Mouse (Mus musculus): ENCODE measurements around the gene Coa5. TPM values are rescaled to one million over a fixed set of nuclear protein-coding genes. Genes with fewer than 3 reads are reported as not detected.
A peak's percentile ranks its signal among the peaks of the same experiment; 100 is the strongest.

Gene Coa5
- total RNA-seq, 2 experiments from 2014 or later: 106 to 107 TPM

DNA sequence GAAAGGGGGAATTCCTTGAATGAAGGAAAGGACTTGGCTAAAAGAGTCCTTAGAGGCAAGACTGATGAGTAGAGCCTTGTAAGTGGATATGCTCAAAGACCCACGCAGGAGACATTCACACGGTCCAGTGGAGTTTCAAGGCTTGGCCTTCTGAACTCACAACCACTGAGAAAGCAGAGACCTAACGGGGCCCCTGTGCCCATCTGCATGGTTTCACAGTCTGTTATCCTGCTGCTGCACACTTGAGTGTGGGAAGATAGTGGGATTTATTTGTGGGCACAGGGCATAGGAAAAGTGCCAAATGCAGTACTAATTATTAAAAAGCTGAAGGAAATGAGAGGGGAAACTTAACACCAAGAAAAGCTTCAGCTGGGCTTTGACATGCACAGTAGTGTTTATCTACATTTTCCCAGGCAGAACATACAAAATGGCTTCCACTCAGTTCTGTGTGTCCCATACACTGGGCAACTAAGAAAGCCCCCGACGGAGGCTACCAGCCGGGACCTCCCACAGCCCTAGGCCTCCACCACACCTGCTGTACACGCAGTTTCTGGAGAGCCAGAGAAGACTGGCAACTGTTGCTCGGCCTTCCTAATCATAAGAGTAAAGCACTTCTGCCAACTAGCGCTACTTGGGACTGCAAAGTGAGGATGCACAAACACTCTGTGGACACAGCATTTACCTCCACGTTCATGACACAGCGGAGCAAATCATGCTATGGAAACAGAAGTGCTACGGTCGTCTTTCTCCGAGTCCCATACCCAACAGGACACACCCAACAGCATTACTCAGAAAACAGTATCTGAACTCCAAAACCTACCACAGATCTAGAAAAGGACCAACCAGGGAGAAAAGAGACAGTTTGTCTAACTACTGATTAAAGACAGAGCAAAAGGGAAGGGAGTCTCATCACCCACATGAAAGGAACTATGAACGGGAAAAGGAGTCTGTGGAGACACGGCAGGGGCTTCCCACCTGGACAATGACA is 13.2 kb upstream of the Coa5 start:
- DNase-seq: no peak
- intact Hi-C loops (cut with DNase I; ENCODE audit: low total_unique reads): loop anchor here (10.0 kb wide), 1 partner anchor 192 kb away; no protein-coding TSS in a partner anchor

DNA sequence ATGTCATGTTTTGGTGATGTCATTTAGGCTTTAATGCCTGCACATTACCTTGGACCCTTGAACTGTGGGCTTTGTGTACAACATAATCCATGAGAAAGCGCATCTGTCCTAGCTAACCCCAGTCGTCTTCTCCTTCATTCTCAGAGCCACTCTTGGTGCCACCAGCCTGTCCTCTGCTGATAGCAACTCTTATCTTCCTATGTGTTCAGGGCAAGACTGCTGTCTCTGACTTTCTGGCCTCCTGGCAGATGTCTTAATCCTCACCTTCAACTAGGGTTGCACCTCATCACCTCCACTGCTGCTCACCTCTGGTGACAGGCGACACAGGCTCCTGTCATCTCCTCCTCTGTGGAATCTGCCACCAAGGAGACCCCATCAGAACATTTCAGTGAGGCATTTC is 6.5 kb upstream of the Coa5 start:
- DNase-seq: no peak
- intact Hi-C loops (cut with DNase I; ENCODE audit: low total_unique reads): no loop called here

DNA sequence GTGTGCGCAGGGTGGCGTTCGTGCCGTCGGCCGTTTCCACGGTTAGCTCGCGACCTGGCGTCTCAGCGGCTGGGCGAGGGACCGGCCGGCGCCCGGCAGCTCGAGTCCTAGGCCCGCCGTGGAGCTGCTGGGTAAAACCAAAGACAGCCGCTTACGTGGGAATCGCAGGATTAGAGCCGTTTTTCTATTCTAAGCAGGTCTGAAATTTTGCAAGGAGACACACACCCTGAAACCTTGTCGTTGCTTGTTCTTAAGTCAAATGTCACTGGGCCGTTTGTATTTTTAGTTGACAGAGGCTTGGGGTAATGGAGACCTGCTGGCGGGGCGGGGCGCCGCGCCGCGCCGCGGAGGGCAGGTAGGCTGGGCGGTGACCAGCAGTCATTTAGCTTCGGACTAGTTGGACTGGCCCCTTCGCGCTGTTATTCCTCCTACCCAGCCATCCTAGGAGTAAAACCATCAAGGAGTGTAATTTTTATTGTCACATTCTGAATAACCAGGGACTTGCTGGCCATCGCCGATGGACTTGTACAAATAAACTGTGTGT is 466 bp upstream of the Coa5 start:
- intact Hi-C loops (cut with DNase I; ENCODE audit: low total_unique reads): no loop called here
- no peak for DNase-seq

DNA sequence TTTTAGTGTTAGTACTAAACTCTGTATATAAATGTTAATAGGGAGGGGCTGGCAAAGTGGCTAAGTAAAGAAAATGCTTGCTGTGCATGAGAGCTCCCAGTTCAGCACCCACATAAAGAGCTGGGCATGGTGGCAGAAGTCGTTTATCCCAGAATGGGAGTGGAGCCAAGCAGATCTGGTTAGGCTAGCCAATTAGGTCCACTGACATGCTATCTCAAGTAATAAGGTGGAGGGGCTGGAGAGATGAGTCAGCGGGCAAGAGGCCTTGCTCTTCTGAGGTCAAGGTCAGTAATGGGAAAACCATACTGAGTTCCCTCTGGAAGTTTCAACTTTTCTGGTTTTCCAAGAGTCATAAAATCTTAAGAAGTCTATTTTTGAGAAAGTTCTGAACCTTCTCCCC is 992 bp downstream of the Coa5 start:
- intact Hi-C loops (cut with DNase I; ENCODE audit: low total_unique reads): no loop called here
- DNase-seq: no peak

DNA sequence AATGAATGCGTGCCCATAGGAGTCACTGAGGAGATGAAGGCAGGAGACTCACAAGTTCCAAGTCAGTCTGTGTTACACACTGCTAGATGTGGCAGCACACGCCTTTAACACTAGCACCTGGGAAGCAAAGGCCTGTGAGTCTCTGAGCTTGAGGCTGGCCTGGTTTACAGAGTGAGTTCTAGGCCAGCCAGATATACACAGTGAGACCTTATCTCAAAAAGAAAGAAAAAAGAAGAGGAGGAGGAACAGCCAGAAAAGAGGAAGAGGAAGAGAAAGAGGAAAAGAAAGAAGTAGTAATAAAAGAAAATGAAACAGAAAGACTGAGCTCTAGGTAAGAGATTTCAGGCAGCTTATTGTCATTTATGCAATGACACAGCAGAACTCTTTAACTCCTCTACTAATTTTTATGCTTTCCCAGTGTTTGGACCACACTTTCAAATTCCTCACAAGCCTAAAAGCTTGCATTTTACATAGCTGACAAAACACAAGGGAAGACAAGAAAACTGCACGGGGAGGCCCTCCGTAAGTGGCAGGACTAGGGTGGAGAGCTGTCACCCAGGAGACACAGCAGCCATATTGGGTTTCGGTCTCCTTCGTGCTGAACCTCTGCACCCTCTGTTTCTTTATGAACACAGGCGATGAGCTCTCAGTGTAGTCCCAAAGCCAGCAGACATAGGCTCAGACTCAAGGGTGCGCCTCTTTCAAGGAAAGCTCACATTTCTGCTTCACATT is 2.6 kb downstream of the Coa5 start:
- no peak for DNase-seq
- intact Hi-C loops (cut with DNase I; ENCODE audit: low total_unique reads): no loop called here

DNA sequence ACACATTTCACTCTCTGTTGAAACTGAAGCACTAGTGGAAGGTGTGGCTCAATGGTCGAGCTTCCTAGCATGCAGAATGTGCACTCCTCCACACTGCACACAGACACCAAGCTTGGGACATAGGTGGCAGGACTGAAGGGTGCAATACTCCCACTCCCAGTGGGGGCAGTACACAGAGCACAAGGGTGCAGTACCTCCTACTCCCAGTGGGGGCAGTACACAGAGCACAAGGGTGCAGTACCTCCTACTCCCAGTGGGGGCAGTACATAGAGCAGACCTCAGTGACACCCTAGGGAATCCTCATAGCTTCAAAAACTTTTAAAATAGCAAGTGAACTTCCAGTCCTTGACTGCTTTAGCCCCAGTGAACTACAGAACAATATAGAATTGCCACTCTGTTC is 10.5 kb downstream of the Coa5 start:
- peak; percentile 65 for DNase-seq
- intact Hi-C loops (cut with DNase I; ENCODE audit: low total_unique reads): no loop called here

GRCm38 (mm10) chr1:37415394-37415793 is 14.5 kb downstream of the Coa5 start:
- intact Hi-C loops (cut with DNase I; ENCODE audit: low total_unique reads): no loop called here
- no peak for DNase-seq

- DNase-seq: no peak
- intact Hi-C loops (cut with DNase I; ENCODE audit: low total_unique reads): no loop called here
Measured at GRCm38 (mm10) chr1:37409647-37410046, 20.3 kb downstream of the Coa5 start.

- intact Hi-C loops (cut with DNase I; ENCODE audit: low total_unique reads): no loop called here
- DNase-seq: no peak
Measured at GRCm38 (mm10) chr1:37408678-37409077, 21.2 kb downstream of the Coa5 start.

DNA sequence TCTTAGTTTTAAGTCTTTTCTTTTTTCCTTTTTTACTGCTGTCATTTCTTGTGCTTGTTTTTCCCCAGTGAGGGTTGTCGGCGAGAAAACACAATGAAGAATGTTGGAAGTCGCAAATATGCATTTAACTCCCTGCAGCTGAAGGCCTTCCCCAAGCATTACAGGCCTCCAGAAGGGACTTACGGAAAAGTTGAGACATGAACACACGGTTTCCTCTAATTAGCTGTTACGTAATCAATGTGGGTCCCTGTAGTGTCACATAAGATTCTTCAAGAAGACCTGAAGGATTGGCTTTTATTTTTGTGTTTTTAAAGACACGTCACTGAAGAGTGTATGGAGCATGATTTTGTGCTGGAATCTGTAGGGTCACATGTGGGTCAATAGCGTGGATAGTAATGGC is 21.8 kb downstream of the Coa5 start:
- no peak for DNase-seq
- intact Hi-C loops (cut with DNase I; ENCODE audit: low total_unique reads): no loop called here

DNA sequence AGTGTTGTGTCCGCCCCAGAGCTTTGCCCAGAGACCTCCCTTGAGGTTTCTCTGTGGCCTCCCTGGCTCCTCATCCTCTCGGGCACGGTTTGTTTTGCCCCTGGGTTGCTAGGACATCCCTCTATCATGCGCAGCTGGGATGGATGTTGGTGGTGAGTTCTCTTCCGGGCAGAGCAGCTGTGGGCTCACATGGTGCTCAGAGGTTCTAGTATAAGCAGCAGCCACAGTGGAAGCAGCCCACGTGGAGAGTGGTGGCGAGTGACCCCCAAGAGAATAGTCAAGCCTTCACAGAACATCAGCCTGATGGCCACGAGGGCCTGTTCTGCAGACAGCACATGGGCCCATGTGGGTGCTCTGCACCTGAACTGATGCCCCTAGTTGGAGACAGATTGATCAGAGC is 22.7 kb downstream of the Coa5 start:
- intact Hi-C loops (cut with DNase I; ENCODE audit: low total_unique reads): no loop called here

DNA sequence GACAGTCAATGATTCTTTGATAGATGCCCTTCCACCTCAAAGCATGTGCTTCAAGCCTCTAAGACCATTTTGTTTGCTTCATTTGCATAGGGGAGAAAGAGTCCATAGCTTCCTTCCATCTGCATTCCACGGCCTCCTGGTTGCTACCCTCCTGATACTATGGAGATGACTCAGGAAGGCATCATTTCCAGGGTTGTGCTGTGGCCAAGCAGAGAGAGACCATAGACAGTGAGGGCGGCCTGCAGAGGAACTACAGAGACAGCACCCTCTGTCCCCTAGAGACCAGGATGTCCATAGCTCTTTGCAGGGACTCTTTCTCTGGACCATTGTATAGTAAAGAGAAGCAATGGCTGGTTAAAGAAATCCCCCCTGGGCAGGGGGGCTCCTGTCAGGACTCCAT is 24.8 kb downstream of the Coa5 start:
- intact Hi-C loops (cut with DNase I; ENCODE audit: low total_unique reads): no loop called here
- no peak for DNase-seq

More for the DNA sequence above, 22.7 kb downstream of the Coa5 start:
- no peak for DNase-seq

DNA sequence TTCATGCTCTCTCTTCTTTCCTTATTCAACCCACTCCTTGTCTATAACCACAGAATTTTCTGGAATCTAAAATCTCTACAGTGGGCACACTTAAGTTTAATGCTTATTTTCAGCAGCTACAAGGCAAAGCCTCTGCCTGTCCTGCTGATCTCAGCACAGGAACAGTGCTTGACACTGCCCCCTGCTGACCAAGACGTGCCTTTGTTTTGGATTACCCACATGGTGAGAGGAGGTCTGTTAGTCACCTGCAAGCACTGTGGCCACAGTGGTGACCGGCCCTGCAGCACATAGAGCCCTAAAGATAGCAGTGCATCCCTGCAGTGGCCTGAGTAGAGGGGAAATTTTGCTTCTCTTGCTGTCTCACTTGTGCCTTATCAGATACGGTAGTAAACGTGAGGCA is 28.2 kb downstream of the Coa5 start:
- intact Hi-C loops (cut with DNase I; ENCODE audit: low total_unique reads): loop anchor here (5.0 kb wide), 1 partner anchor 129 kb away; no protein-coding TSS in a partner anchor
- peak; percentile 63 for DNase-seq

DNA sequence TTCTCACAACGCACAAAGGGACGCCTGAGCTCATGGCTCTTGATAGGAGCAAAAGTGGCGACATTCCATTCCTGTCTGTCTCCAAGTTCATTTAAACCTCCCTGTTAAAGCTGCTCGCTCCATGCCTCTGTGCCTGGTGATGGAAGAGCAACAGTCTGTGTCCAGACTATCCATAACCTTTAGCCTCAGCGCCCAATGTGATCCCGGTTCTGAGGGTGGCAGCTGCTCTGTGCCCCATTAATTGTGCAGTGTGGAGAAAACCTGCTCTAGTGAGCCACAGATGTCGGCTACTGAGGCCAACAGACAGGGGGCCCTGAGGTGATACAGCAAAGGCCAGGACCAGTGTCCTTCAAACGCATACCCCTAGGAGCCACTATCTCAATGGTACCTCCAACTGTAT is 30.2 kb downstream of the Coa5 start:
- no peak for DNase-seq
- intact Hi-C loops (cut with DNase I; ENCODE audit: low total_unique reads): loop anchor here (5.0 kb wide), 1 partner anchor 127 kb away; no protein-coding TSS in a partner anchor

DNA sequence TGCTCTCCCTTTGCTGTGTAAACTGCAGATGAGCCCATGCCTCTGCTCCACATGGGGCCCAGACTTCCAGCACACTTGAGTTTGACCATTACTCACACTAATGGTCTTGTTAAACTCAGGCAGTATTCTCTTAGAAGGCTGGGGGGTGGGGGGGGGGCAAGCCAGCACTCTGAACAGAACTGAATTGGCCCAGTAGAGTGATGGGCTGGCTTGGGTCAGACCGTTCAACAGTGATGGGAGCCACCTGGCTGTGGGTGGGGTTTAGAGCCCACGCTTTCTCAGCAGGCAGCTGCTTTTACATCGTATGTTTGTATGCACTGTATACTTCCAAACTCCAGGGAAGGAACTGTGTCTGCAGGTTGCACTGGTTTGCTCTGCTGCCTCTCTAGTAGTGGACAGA is 30.9 kb downstream of the Coa5 start:
- intact Hi-C loops (cut with DNase I; ENCODE audit: low total_unique reads): no loop called here
- DNase-seq: peak; percentile 3

GRCm38 (mm10) chr1:37396481-37396880 is 33.4 kb downstream of the Coa5 start:
- intact Hi-C loops (cut with DNase I; ENCODE audit: low total_unique reads): no loop called here
- DNase-seq: no peak

DNA sequence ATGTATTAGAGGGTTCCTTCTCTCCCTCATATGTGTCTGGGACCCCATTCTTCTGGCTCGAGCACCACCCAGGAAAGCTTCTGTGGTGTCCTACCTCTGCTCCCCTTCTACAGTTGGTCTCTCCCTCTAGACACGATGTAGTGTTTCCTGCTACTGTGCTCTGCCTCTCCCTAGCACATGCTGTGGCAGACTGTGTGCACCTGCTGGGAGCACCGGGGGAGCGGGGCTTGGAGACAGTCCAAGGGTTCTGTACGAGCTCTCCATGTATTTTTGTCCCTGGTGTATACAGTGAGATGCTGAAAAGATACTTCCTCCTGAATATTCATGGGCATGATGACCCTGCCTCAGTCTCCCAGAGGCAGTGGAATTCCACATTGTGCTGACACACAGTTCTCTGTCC is 36.7 kb downstream of the Coa5 start:
- DNase-seq: no peak
- intact Hi-C loops (cut with DNase I; ENCODE audit: low total_unique reads): no loop called here

DNA sequence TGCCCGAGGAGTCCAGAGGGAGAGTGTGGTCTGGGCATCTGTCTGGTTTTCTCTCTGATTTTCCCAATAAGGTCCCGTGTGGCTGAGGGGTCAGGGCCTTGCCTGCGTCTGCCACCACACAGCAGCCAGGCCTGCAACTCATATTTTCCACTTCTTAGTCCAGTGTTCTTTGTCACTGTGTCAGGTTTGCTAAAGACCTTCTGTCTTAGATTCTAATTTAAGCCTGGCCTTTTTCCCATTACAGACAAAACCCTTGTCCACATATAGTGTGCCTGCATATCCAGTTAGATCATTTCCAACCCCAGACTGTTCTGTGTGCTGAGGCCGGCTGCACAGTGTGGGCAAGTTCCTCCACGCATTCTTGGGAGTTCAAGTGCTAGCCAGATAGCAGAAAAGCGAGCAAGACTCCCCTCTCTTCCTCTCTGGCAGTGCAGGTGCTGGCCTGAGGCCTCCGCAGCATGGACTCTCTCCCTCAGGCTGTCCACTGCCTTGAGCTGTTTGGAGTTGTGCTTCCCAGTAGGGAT is 43.4 kb downstream of the Coa5 start:
- intact Hi-C loops (cut with DNase I; ENCODE audit: low total_unique reads): no loop called here
- peak; percentile 2 for DNase-seq

DNA sequence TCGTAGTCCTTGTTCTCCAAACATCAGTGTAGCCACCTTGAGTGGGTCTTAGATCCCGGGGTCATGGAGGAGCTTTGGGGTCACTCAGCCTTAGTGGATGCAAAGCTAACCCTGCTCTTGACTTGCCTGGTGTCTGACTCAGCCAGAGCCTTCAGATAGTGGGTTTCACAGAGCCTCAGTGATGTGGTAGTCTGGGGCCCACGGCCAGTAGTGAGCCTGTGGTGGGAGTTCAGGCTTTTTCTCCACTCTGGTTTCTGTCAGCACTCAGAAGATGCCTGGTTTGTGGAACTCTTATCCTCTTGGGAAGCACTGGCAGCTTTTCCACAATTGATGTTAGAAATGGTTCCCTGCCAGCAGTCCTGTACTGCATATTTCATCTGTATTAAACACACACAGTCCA is 45.6 kb downstream of the Coa5 start:
- intact Hi-C loops (cut with DNase I; ENCODE audit: low total_unique reads): no loop called here

GRCm38 (mm10) chr1:37380913-37381312 is 49.0 kb downstream of the Coa5 start:
- intact Hi-C loops (cut with DNase I; ENCODE audit: low total_unique reads): no loop called here
- no peak for DNase-seq

More for the DNA sequence above, 45.6 kb downstream of the Coa5 start:
- DNase-seq: no peak
